Comparison of ENCODE assay signal across 9 mouse cellular contexts in the genomic region with DNA sequence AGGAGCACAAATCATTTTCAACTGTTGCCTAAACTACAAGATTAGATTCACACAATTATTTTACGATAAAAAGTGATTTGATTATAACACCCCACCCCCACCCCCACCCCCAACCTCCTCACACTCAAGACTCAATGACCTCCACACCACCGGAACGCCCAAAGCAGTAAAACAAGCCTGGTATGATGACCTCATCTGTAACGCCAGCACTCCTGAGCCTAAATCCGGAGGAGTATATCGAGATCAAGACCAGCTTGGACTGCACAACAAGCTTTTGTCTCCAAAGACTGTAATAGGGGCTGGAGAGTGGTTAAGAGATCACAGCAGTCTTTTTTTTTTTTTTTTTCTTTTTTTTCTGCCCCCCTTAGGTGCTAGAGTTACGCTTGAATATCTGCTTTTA. TPM values are rescaled to one million over a fixed set of nuclear protein-coding genes. Genes with fewer than 3 reads are reported as not detected.
DNase-seq lines count a peak whose midpoint lies in the region; ATAC-seq and TF ChIP-seq lines count a peak whose summit lies in the region.
"Had no signal": no experiment of that assay in that cellular context is flagged by ENCODE, and none has a peak within 500 bp of the region (broad histone marks: within the 10 kb centered on the region; RNA-seq: fewer than 3 reads in every experiment).

No protein-coding gene starts in this region.

- no peaks in the 10 kb centered on the region for H3K9me3 ChIP-seq in midbrain, embryonic 11.5 days (ENCODE audit: control insufficient read depth, low read length)
- H3K9me3 ChIP-seq in midbrain, embryonic 15.5 days = no peaks in the 10 kb centered on the region
- no peaks in the 10 kb centered on the region for H3K9me3 ChIP-seq in embryonic facial prominence, embryonic 12.5 days
- H3K9me3 ChIP-seq in limb, embryonic 12.5 days = no peaks in the 10 kb centered on the region
- no peaks in the 10 kb centered on the region for H3K9me3 ChIP-seq in stomach, postnatal 0 days (ENCODE audit: control insufficient read depth, low read length)

- H3K36me3 ChIP-seq in midbrain, embryonic 11.5 days (ENCODE audit: control insufficient read depth, insufficient read depth, low read length) = no peaks in the 10 kb centered on the region
- H3K36me3 ChIP-seq in midbrain, embryonic 15.5 days (replicated peaks) = no peaks in the 10 kb centered on the region
- H3K36me3 ChIP-seq in embryonic facial prominence, embryonic 12.5 days = no peaks in the 10 kb centered on the region
- H3K36me3 ChIP-seq in limb, embryonic 12.5 days = no peaks in the 10 kb centered on the region
- no peaks in the 10 kb centered on the region for H3K36me3 ChIP-seq in stomach, postnatal 0 days (ENCODE audit: control insufficient read depth, insufficient read depth, low read length)

- no peak for TF ChIP-seq EP300 in stomach, postnatal 0 days (optimal IDR thresholded peaks at IDR 0.05)

- WGBS in midbrain, embryonic 11.5 days = 3% methylated on average over 7 of the region's 7 CpGs
- WGBS in midbrain, embryonic 15.5 days = 8% methylated on average over 7 of the region's 7 CpGs
- 3% methylated on average over 7 of the region's 7 CpGs for WGBS in embryonic facial prominence, embryonic 12.5 days
- 2% methylated on average over 7 of the region's 7 CpGs for WGBS in limb, embryonic 12.5 days
- 15% methylated on average over 7 of the region's 7 CpGs for WGBS in stomach, postnatal 0 days

- H3K4me1 ChIP-seq in midbrain, embryonic 11.5 days (ENCODE audit: control insufficient read depth, insufficient read depth, low read length) = no peaks in the 10 kb centered on the region
- no peaks in the 10 kb centered on the region for H3K4me1 ChIP-seq in midbrain, embryonic 15.5 days
- peaks cover 8% of the 10 kb centered on the region; the same call in 1 of the 2 replicates for H3K4me1 ChIP-seq in embryonic facial prominence, embryonic 12.5 days
- peaks cover 17% of the 10 kb centered on the region for H3K4me1 ChIP-seq in limb, embryonic 12.5 days (replicated peaks)
- no peaks in the 10 kb centered on the region for H3K4me1 ChIP-seq in stomach, postnatal 0 days (replicated peaks; ENCODE audit: control insufficient read depth, insufficient read depth)

- H3K4me2 ChIP-seq in midbrain, embryonic 11.5 days = peak overlapping the region; percentile 15; the same call in 1 of the 2 replicates
- no peak overlapping the region for H3K4me2 ChIP-seq in midbrain, embryonic 15.5 days
- H3K4me2 ChIP-seq in embryonic facial prominence, embryonic 12.5 days (replicated peaks) = peak overlapping the region; percentile 37
- peak overlapping the region; percentile 45 for H3K4me2 ChIP-seq in limb, embryonic 12.5 days
- peak overlapping the region; percentile 31; the same call in 1 of the 2 replicates for H3K4me2 ChIP-seq in stomach, postnatal 0 days (replicated peaks; ENCODE audit: low read depth)

- intact Hi-C loops in left cerebral cortex, postnatal 14 days (cut with DNase I) = no loop called here

- H3K9ac ChIP-seq in midbrain, embryonic 11.5 days (ENCODE audit: low read length) = no peak overlapping the region
- H3K9ac ChIP-seq in midbrain, embryonic 15.5 days = no peak overlapping the region
- H3K9ac ChIP-seq in embryonic facial prominence, embryonic 12.5 days = no peak overlapping the region
- H3K9ac ChIP-seq in limb, embryonic 12.5 days (replicated peaks) = no peak overlapping the region
- H3K9ac ChIP-seq in stomach, postnatal 0 days (ENCODE audit: low read length) = no peak overlapping the region

- H3K27ac ChIP-seq in midbrain, embryonic 11.5 days (ENCODE audit: low read depth, low read length) = no peak overlapping the region
- H3K27ac ChIP-seq in midbrain, embryonic 15.5 days = no peak overlapping the region
- H3K27ac ChIP-seq in embryonic facial prominence, embryonic 12.5 days = no peak overlapping the region
- no peak overlapping the region for H3K27ac ChIP-seq in limb, embryonic 12.5 days
- no peak overlapping the region for H3K27ac ChIP-seq in stomach, postnatal 0 days (replicated peaks)

- H3K4me3 ChIP-seq in midbrain, embryonic 11.5 days (ENCODE audit: low read depth, low read length) = no peak overlapping the region
- no peak overlapping the region for H3K4me3 ChIP-seq in midbrain, embryonic 15.5 days
- H3K4me3 ChIP-seq in embryonic facial prominence, embryonic 12.5 days = peak overlapping the region; percentile 16; the same call in 1 of the 2 replicates
- peak overlapping the region; percentile 23 for H3K4me3 ChIP-seq in limb, embryonic 12.5 days (replicated peaks)
- no peak overlapping the region for H3K4me3 ChIP-seq in stomach, postnatal 0 days (ENCODE audit: low read depth, low read length)

- no peak for DNase-seq in midbrain, embryonic 11.5 days (ENCODE audit: low spot score, missing footprints)
- no peak for DNase-seq in stomach, postnatal 0 days (ENCODE audit: low spot score)
- no peak for DNase-seq in left cerebral cortex, postnatal 14 days (ENCODE audit: low spot score in 2 of 2)
- no peak for DNase-seq in retina, postnatal 1 day
- no peak for DNase-seq in right cerebral cortex, adult 18-20 months

- H3K27me3 ChIP-seq in midbrain, embryonic 11.5 days (ENCODE audit: control insufficient read depth, insufficient read depth, low read length) = no peaks in the 10 kb centered on the region
- peaks cover 27% of the 10 kb centered on the region; the same call in 1 of the 2 replicates for H3K27me3 ChIP-seq in midbrain, embryonic 15.5 days (replicated peaks)
- H3K27me3 ChIP-seq in embryonic facial prominence, embryonic 12.5 days = no peaks in the 10 kb centered on the region
- H3K27me3 ChIP-seq in limb, embryonic 12.5 days = no peaks in the 10 kb centered on the region
- H3K27me3 ChIP-seq in stomach, postnatal 0 days (ENCODE audit: control insufficient read depth, insufficient read depth, low read length) = no peaks in the 10 kb centered on the region

- TF ChIP-seq CTCF in stomach, postnatal 0 days (IDR thresholded peaks at IDR 0.05; ENCODE audit: low read depth) = no peak

- no peak for ATAC-seq in midbrain, embryonic 11.5 days (ENCODE audit: low FRiP score)
- ATAC-seq in midbrain, embryonic 15.5 days (replicated peaks) = no peak
- no peak for ATAC-seq in embryonic facial prominence, embryonic 12.5 days (ENCODE audit: insufficient number of reproducible peaks, insufficient read depth, low FRiP score, low TSS enrichment)
- ATAC-seq in limb, embryonic 12.5 days (ENCODE audit: insufficient number of reproducible peaks, insufficient read depth, low FRiP score, low TSS enrichment, low read depth) = no peak
- no peak for ATAC-seq in stomach, postnatal 0 days (ENCODE audit: low FRiP score, low TSS enrichment)

RNA-seq across cellular contexts. Expression of a gene that starts 9.1 kb away (rescaled TPM):
- 26.7 and 27.9 TPM in 2 replicates for polyA plus RNA-seq in midbrain, embryonic 11.5 days (2014; fragmentation: Nextera tagmentation; extraction: Ambion mirVana)
- polyA plus RNA-seq in midbrain, embryonic 15.5 days (2015; fragmentation: Nextera tagmentation; extraction: Ambion mirVana) = 14.0 TPM in 2 replicates
- polyA plus RNA-seq in embryonic facial prominence, embryonic 12.5 days (2016; fragmentation: Nextera tagmentation; extraction: Ambion mirVana) = 21.7 and 23.6 TPM in 2 replicates
- 23.2 and 25.2 TPM in 2 replicates for polyA plus RNA-seq in limb, embryonic 12.5 days (2016; fragmentation: Nextera tagmentation; extraction: Ambion mirVana)
- 1.4 and 1.6 TPM in 2 replicates for polyA plus RNA-seq in stomach, postnatal 0 days (2015; fragmentation: Nextera tagmentation; extraction: Ambion mirVana)
- 1 to 10 TPM; 2.8 to 4.0 TPM for total RNA-seq in left cerebral cortex, postnatal 14 days (2021)

RNA-seq across cellular contexts. Expression of a gene that starts 45.2 kb away (rescaled TPM):
- polyA plus RNA-seq in midbrain, embryonic 11.5 days (2014; fragmentation: Nextera tagmentation; extraction: Ambion mirVana) = not detected in 2 replicates
- polyA plus RNA-seq in midbrain, embryonic 15.5 days (2015; fragmentation: Nextera tagmentation; extraction: Ambion mirVana) = not detected in 2 replicates
- 0.33 TPM in 1 of 2 replicates, not detected in the other for polyA plus RNA-seq in embryonic facial prominence, embryonic 12.5 days (2016; fragmentation: Nextera tagmentation; extraction: Ambion mirVana)
- 0.30 and 0.32 TPM in 2 replicates for polyA plus RNA-seq in limb, embryonic 12.5 days (2016; fragmentation: Nextera tagmentation; extraction: Ambion mirVana)
- polyA plus RNA-seq in stomach, postnatal 0 days (2015; fragmentation: Nextera tagmentation; extraction: Ambion mirVana) = 0.05 TPM in 1 of 2 replicates, not detected in the other
- total RNA-seq in left cerebral cortex, postnatal 14 days (2021) = under 1 TPM in 1 of 2 experiments, not detected in 1; 0.23 TPM
- total RNA-seq: gastrocnemius, postnatal 14 days had no signal

Comparison
In these comparisons a context has a peak if more than half of its experiments do, and no peak if none do; other contexts are left out.
1. H3K4me3 ChIP-seq: peak in embryonic facial prominence, embryonic 12.5 days (single experiment) and limb, embryonic 12.5 days (single experiment); none in midbrain, embryonic 11.5 days (single experiment), midbrain, embryonic 15.5 days (single experiment) and stomach, postnatal 0 days (single experiment).